Mouse (Mus musculus) embryo, embryonic 11 days (tissue): ENCODE measurements at regions not wholly inside any gene's neighbourhood (a gene's known extent, or its start where the extent isn't known, plus 50 kb on each side); places are given as distances from the start of the nearest gene placed in this dataset.
"Not testable (repeated sequence)": the region's sequence is repeated elsewhere in the genome, so short reads cannot be mapped to it uniquely, and the experiment has no call there.

Experiments used
- DNase-seq: peaks from one replicate; pipeline ENCODE4 v3.0.0-alpha.2; 2015

DNA sequence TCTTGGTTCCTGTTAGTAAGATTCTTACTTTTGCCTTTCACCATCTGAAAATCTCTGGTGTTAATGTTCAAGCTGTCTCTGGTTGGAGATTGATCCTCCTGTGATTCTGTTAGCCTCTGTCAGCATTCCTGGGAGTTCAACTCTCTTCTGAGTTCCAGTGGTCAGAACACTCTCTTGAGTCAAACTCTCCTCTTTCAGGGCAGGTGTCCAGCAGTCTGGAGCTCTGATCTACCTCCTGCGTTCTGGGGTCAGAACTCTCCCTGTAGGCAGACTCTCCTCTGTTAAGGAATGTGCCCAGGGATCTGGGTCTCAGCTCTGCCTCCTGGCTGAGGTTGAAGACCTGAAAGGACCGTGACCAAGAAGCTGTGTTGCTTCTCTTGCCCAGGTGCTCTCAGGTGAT is 581.3 kb downstream of the H2al1n start:
- not testable (repeated sequence) for DNase-seq

DNA sequence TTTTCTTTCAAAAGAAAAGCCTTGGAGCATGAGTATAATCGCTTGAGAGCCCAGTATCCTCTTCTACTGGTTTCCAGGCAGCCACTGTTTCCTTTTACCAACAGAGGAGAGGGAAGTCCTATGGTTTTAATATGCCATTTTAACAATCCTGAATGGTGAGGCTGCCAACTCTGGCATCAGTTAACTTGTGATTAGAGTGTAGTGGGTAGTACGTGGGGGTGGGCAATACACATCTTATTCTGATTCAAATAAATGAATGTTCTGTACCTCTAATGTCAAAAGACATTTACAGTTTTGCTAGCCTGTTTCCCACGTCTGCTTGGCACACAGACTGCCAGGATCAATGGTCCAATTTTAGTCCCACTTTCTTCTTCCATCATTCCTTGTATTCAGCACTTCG is 624.9 kb downstream of the H2al1n start:
- DNase-seq, result no peak

DNA sequence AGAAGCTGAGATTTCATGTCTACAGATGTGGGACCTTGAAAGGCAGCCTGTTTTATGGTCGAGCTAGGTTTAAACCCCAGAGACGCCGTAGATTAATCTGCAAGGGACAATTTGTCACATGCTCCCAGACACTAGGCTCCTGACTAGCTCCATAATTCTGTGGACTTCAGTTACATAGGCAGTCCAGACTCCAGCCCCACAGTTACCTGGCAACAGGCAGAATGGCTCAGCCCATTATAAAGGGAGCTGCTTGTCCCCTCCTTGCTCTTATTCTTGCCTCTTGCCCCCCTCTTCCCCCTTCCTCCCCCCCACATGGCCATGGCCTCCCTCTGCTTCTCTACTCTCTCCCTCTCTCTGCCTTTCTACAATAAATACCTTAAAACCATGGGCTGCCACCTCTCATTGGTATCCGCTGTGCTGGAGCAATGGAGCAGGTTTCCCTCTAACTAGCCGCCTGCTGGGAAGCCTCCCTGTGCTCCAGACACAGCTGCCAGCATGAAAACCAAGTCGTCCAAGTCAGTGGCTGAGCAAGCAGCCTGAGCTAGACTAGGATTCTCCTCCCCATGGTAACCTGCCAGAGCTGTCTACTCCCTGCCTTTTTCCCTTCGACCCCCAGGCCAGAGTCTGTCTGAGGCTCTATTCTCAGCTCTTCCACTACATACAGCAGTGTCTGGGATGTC is 628.9 kb downstream of the H2al1n start:
- peak; percentile 4 for DNase-seq

- no peak for DNase-seq
Measured at GRCm38 (mm10) chrX:14840420-14840757, 629.4 kb downstream of the H2al1n start.

DNA sequence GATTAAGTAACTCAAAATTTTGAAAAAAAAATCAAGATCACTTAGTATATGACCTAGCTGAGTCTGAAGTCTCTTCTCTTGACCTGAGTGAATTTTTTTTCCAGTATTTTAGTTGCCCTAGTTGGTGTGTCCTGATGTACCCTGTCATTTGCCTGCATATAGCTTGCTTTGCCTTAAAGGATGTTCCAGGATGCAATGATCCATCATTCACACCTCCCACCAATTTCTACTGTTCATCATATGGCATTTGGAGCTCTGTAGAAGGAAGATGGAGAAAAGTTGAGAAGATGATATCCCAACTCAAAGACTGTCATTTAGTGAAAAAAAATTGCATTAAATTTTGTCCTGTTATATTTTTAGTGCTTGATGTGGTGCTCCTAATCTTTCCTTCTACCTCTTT is 634.4 kb downstream of the H2al1n start:
- DNase-seq, result no peak

DNA sequence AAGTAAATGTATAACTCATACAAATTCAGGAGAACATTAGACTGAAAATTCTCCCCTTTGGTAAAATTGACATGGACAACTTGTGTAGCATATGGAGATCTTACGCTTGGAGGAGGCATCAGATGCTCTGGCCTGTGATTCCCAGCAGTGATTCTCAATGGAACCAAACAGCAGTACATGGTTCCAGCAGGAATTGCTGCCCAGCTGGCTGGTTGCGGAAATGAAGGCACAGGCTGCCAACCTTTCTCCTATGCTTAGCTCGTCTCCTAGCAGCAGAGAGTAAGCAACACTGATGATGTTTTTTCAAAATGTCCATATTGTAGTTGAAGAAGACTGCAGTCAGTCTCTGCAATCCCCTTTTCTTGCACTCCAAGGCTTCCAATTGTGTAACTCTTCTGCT is 673.7 kb downstream of the H2al1n start:
- DNase-seq, result no peak
